Mouse (Mus musculus) cerebellum, adult 2 months (tissue): Measurements from ENCODE around the gene Erc2. TPM values are rescaled to one million over a fixed set of nuclear protein-coding genes. Genes with fewer than 3 reads are reported as not detected.

Source experiments
- DNase-seq, 2 experiments: peaks; one replicate each; pipeline ENCODE4 v3.0.0; 2021
- H3K27ac ChIP-seq: fragments of 200-500 bp; 2 replicates; pipeline ENCODE4 v1.5.1; 2012; ENCODE audit warnings: low read length, control low read depth, inconsistent platforms; ENCODE audit not compliant: insufficient read depth
- H3K27me3 ChIP-seq: fragments of 200-500 bp; 2 replicates; pipeline ENCODE4 v1.6.1; 2012; ENCODE audit warnings: inconsistent platforms, mild to moderate bottlenecking, low read length, moderate library complexity; ENCODE audit not compliant: control insufficient read depth, insufficient read depth
- H3K4me1 ChIP-seq: fragments of 200-500 bp; 2 replicates; pipeline ENCODE4 v1.6.1; 2011; ENCODE audit warnings: low read length; ENCODE audit not compliant: control insufficient read depth, insufficient read depth
- H3K4me3 ChIP-seq: fragments of 200-500 bp; replicated peaks from 2 replicates; pipeline ENCODE3; 2011; ENCODE audit warnings: mild to moderate bottlenecking, low read depth, low read length, control low read depth; ENCODE audit not compliant: insufficient read depth
- CTCF ChIP-seq: fragments of 200-500 bp; IDR thresholded peaks from 2 replicates; pipeline ENCODE4 v1.5.1; 2011; ENCODE audit warnings: low read depth, mild to moderate bottlenecking, control low read depth, low read length, moderate library complexity, borderline replicate concordance; ENCODE audit not compliant: insufficient read depth
- POLR2A ChIP-seq: fragments of 200-500 bp; IDR thresholded peaks from 2 replicates; pipeline ENCODE4 v1.6.1; 2011; ENCODE audit warnings: low read length, control low read depth, borderline replicate concordance; ENCODE audit not compliant: insufficient read depth
- WGBS: fragments of 180-500 bp; shearing (Covaris S2); methylation state at CpG from one replicate; pipeline ENCODE4 v1.1.7; 2018; 5-methylcytosine and 5-hydroxymethylcytosine counted together
- polyA plus RNA-seq: library from polyadenylated mRNA; depleted of rRNA; stranded (reverse); fragments of >200 nt; gene quantifications from 2 replicates; pipeline ENCODE4 v1.2.3, GENCODE M21; 2012

Gene Erc2
- polyA plus RNA-seq, 1 experiment: 15.1 TPM

DNA sequence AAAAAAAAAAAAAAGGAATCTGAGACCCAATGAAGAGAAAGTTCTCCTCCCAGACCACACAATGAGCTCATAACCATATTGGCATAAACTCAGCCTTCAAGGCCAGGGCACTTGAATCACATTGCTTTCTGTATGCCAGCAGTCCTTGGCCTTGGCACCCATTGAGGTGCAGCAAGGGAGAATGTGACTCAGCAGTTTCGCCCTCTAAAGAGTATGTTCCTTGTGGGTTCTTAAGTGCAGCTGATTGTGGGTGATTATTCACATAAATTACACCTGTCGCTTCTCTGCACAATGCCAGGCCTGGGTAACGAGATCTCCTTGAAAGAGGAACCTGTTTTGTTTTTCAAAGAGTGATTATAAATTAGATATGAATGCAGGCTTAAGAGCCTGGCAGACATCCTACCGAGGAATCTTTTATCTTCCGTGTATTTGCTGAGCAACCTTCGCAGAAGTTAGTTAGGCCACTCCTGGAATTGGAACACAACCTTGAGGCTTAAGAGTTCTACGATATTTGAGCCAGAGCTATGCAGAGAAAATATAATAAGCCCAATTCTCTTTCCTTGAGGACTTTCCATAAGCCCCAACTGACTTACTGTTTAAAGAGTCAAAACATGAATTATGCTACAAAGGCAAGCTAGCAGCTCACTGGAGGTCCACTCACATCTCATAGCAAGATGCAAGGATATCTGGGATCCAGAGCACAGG is 834.3 kb downstream of the Erc2 start:
- 84% methylated on average over 7 of the region's 7 CpGs for WGBS
- H3K4me3 ChIP-seq: no peak overlapping the region
- DNase-seq: peak in 1 of 2 experiments; percentile 6

DNA sequence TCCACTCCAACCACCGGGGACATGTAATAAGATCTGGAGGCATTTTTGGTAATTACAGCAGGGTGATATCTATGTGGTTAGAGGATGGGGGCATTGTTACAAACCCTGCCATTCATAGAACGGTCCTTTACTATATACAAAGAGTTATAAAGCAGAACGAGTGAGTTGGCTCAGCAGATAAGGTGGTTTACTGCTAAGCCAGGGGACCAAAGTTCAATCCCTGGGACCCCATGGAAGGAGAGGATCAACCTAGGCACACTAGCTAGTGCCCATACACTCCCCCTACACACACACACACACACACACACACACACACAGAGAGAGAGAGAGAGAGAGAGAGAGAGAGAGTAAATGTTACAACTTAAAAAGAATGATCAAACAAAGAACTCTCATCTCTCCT is 835.2 kb downstream of the Erc2 start:
- TF ChIP-seq POLR2A (no peak), CTCF (no peak)
- DNase-seq: no peak
- H3K27ac ChIP-seq: no peak overlapping the region
- no peak overlapping the region for H3K4me3 ChIP-seq
- H3K4me1 ChIP-seq: no peaks in the 10 kb centered on the region
- WGBS: 89% methylated on average over 3 of the region's 3 CpGs
- no peaks in the 10 kb centered on the region for H3K27me3 ChIP-seq

More for the DNA sequence above, 834.3 kb downstream of the Erc2 start:
- H3K4me1 ChIP-seq: no peaks in the 10 kb centered on the region
- H3K27ac ChIP-seq: no peak overlapping the region
- TF ChIP-seq CTCF: no peak
- no peaks in the 10 kb centered on the region for H3K27me3 ChIP-seq

DNA sequence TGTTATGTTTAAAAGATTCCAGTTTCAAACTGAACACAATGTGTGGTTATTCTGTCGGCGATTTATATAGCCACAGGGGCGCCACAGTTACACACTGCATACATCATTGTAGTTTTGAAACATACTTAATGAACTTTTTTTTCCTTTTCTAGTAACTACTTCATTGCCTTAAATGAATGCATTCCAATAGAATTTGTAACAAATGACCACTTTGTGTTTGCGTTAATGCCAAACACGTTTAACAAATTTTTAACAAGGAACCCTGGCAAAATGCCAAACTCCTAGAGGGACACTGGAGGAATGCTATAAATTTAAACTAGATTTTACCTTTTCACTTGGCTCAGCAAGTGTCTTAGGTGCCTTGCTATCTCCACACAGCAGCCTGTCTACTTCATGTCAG is 845.7 kb downstream of the Erc2 start:
- H3K4me3 ChIP-seq: no peak overlapping the region
- no peaks in the 10 kb centered on the region for H3K27me3 ChIP-seq
- no peaks in the 10 kb centered on the region for H3K4me1 ChIP-seq
- WGBS: 64% methylated on average over 5 of the region's 5 CpGs
- no peak for DNase-seq
- TF ChIP-seq CTCF (no peak), POLR2A (no peak)
- H3K27ac ChIP-seq: no peak overlapping the region

DNA sequence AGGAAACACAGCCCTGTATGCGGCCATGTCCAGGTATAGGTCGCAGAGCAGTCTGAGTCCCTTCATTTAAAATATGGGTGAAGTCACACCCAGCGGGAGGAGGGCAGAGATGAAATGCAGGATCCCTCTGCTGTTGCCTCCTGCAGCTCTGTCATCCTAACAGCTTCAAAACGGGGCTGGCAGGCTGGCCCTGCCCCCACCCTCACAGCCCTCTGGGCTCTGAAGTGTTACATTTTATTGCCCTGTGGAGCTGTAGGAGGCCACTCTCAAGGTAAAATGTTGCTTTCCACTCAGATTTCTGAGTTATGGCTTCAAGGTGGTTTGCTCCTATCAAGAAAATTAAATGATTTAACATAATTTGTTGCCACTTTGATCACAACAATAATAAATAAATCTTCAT is 847.5 kb downstream of the Erc2 start:
- H3K4me3 ChIP-seq: no peak overlapping the region
- no peaks in the 10 kb centered on the region for H3K4me1 ChIP-seq
- no peak overlapping the region for H3K27ac ChIP-seq
- TF ChIP-seq POLR2A (no peak), CTCF (no peak)
- WGBS: 75% methylated on average over 4 of the region's 4 CpGs
- DNase-seq: no peak
- no peaks in the 10 kb centered on the region for H3K27me3 ChIP-seq

- 82% methylated on average over 6 of the region's 6 CpGs for WGBS
- no peak overlapping the region for H3K27ac ChIP-seq
- H3K27me3 ChIP-seq: no peaks in the 10 kb centered on the region; the same call in 1 of the 2 replicates
- TF ChIP-seq POLR2A (no peak), CTCF (no peak)
- H3K4me3 ChIP-seq: no peak overlapping the region
- no peaks in the 10 kb centered on the region for H3K4me1 ChIP-seq
- no peak for DNase-seq
Observed at GRCm38 (mm10) chr14:28470212-28470611, 848.0 kb downstream of the Erc2 start.

DNA sequence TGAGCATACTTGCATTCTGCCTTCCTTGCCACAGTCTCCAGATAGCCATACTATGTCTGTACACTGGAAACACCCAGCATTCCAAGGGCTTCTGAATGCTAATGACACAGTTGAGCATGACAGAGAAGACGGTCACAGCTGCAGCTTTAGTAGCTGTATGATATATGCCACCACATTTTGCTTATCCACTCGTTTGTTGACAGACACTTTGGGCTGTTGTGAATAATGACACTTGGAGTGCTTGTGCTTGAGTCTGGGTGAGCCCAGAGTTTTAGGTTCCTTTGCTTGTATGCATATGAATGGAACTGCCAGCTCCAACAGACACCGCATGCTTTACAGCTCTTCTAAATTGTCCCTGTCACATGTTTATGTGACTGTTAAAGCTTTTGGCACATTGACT is 852.8 kb downstream of the Erc2 start:
- WGBS: 64% methylated on average over 3 of the region's 3 CpGs
- Histone ChIP-seq H3K27ac (no peak overlapping the region), H3K4me1 (no peaks in the 10 kb centered on the region), H3K4me3 (no peak overlapping the region), H3K27me3 (no peaks in the 10 kb centered on the region; the same call in 1 of the 2 replicates)
- DNase-seq: no peak
- TF ChIP-seq CTCF: no peak
- no peak for TF ChIP-seq POLR2A

GRCm38 (mm10) chr14:28475421-28475820 is 853.2 kb downstream of the Erc2 start:
- Histone ChIP-seq H3K27me3 (no peaks in the 10 kb centered on the region; the same call in 1 of the 2 replicates), H3K4me1 (no peaks in the 10 kb centered on the region), H3K4me3 (no peak overlapping the region), H3K27ac (no peak overlapping the region)
- no peak for DNase-seq
- TF ChIP-seq POLR2A: no peak
- TF ChIP-seq CTCF: no peak
- WGBS: 51% methylated on average over 7 of the region's 7 CpGs

DNA sequence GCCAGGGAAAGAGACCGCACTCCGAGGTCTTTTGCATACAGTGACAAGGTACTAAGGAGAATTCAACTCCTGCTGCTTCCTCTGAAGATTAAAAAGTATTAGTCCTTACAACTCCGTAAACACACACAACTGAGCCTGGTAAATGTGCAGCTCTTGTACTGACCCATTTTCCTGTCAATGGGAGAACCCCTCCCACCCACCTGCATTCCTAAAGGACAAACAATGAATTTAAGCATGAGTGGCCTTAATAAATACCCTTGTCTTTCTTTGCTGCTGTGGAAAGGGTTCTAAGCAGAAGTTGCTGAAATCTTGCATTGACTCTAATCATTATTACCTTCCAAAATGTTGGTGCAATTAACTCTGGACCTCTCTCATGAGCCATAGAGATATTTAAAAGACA is 854.5 kb downstream of the Erc2 start:
- Histone ChIP-seq H3K27me3 (no peaks in the 10 kb centered on the region; the same call in 1 of the 2 replicates), H3K27ac (no peak overlapping the region), H3K4me3 (no peak overlapping the region), H3K4me1 (no peaks in the 10 kb centered on the region)
- 81% methylated on average over 3 of the region's 3 CpGs for WGBS
- DNase-seq: no peak
- no peak for TF ChIP-seq CTCF
- TF ChIP-seq POLR2A: no peak
